In genomic region chr4:134750263-134750662, GRCm38 (mm10) we compare ENCODE assay signal across 12 mouse cellular contexts. TPM values are rescaled to one million over a fixed set of nuclear protein-coding genes. Genes with fewer than 3 reads are reported as not detected.
DNase-seq lines count a peak whose midpoint lies in the region; ATAC-seq and TF ChIP-seq lines count a peak whose summit lies in the region.
"Had no signal": no experiment of that assay in that cellular context is flagged by ENCODE, and none has a peak within 500 bp of the region (broad histone marks: within the 10 kb centered on the region; RNA-seq: fewer than 3 reads in every experiment).

No protein-coding gene starts in this region.

- no peak for DNase-seq in kidney, postnatal 0 days (ENCODE audit: low spot score)
- peak; percentile 49 to 56 for DNase-seq in lung, postnatal 4 days
- peak; percentile 83 for DNase-seq in thymus, postnatal 14 days
- DNase-seq in midbrain, embryonic 10.5 days (ENCODE audit: low spot score): no peak
- no peak for DNase-seq in gastrocnemius, postnatal 4 days (ENCODE audit: low spot score in 2 of 2)
- no peak for DNase-seq in heart, postnatal 25 days (ENCODE audit: low spot score)
- DNase-seq: cerebellum, postnatal 10 days; kidney, adult 18-20 months had no signal

- peaks cover 15% of the 10 kb centered on the region for H3K4me1 ChIP-seq in kidney, postnatal 0 days (replicated peaks; ENCODE audit: insufficient read depth, low read length)
- H3K4me1 ChIP-seq in kidney, embryonic 14.5 days (ENCODE audit: control insufficient read depth, insufficient read depth, low read length): peaks cover 34% of the 10 kb centered on the region
- H3K4me1 ChIP-seq in embryonic facial prominence, embryonic 12.5 days: peaks cover 45% of the 10 kb centered on the region
- H3K4me1 ChIP-seq in midbrain, embryonic 10.5 days: peaks cover 29% of the 10 kb centered on the region

- no peaks in the 10 kb centered on the region for H3K9me3 ChIP-seq in kidney, postnatal 0 days (replicated peaks; ENCODE audit: low read length)
- no peaks in the 10 kb centered on the region for H3K9me3 ChIP-seq in kidney, embryonic 14.5 days (ENCODE audit: control insufficient read depth, low read length)
- no peaks in the 10 kb centered on the region for H3K9me3 ChIP-seq in embryonic facial prominence, embryonic 12.5 days
- H3K9me3 ChIP-seq in midbrain, embryonic 10.5 days (replicated peaks): no peaks in the 10 kb centered on the region

- TF ChIP-seq CTCF in kidney, postnatal 0 days (IDR thresholded peaks at IDR 0.05; ENCODE audit: low read depth): no peak

- ATAC-seq in kidney, postnatal 0 days (replicated peaks; ENCODE audit: low FRiP score, low read depth): peak; percentile 6; the same call in 1 of the 2 replicates
- no peak for ATAC-seq in kidney, embryonic 14.5 days (ENCODE audit: low FRiP score, low TSS enrichment)
- no peak for ATAC-seq in embryonic facial prominence, embryonic 12.5 days (ENCODE audit: insufficient number of reproducible peaks, insufficient read depth, low FRiP score, low TSS enrichment)
- ATAC-seq: forebrain, embryonic 14.5 days had no signal

- H3K36me3 ChIP-seq in kidney, postnatal 0 days (ENCODE audit: insufficient read depth, low read length): peaks cover 39% of the 10 kb centered on the region
- H3K36me3 ChIP-seq in kidney, embryonic 14.5 days (ENCODE audit: control insufficient read depth, insufficient read depth, low read length): peaks cover 37% of the 10 kb centered on the region
- H3K36me3 ChIP-seq in embryonic facial prominence, embryonic 12.5 days: peaks cover 32% of the 10 kb centered on the region
- peaks cover 9% of the 10 kb centered on the region; the same call in 1 of the 2 replicates for H3K36me3 ChIP-seq in midbrain, embryonic 10.5 days

- H3K9ac ChIP-seq in kidney, postnatal 0 days (ENCODE audit: low read depth, low read length): no peak overlapping the region
- no peak overlapping the region for H3K9ac ChIP-seq in kidney, embryonic 14.5 days (ENCODE audit: low read depth, low read length)
- H3K9ac ChIP-seq in embryonic facial prominence, embryonic 12.5 days: no peak overlapping the region

- no peak overlapping the region for H3K4me2 ChIP-seq in kidney, postnatal 0 days (ENCODE audit: low read length)
- no peak overlapping the region for H3K4me2 ChIP-seq in kidney, embryonic 14.5 days (replicated peaks; ENCODE audit: low read depth, low read length)
- no peak overlapping the region for H3K4me2 ChIP-seq in embryonic facial prominence, embryonic 12.5 days (replicated peaks)

- intact Hi-C loops in heart, postnatal 25 days (cut with DNase I): no loop called here

- H3K27me3 ChIP-seq in kidney, postnatal 0 days (ENCODE audit: insufficient read depth, low read length): no peaks in the 10 kb centered on the region
- H3K27me3 ChIP-seq in kidney, embryonic 14.5 days (ENCODE audit: control insufficient read depth, insufficient read depth, low read length): no peaks in the 10 kb centered on the region
- H3K27me3 ChIP-seq in embryonic facial prominence, embryonic 12.5 days: no peaks in the 10 kb centered on the region
- H3K27me3 ChIP-seq in midbrain, embryonic 10.5 days (ENCODE audit: low read depth, poor library complexity, severe bottlenecking): no peaks in the 10 kb centered on the region
- H3K27me3 ChIP-seq: CH12.LX had no signal

- H3K4me3 ChIP-seq in kidney, postnatal 0 days (replicated peaks; ENCODE audit: low read depth, low read length): no peak overlapping the region
- no peak overlapping the region for H3K4me3 ChIP-seq in kidney, embryonic 14.5 days (ENCODE audit: low read length)
- H3K4me3 ChIP-seq in embryonic facial prominence, embryonic 12.5 days: no peak overlapping the region
- H3K4me3 ChIP-seq in midbrain, embryonic 10.5 days: no peak overlapping the region

- WGBS in kidney, postnatal 0 days: 59% methylated on average over 5 of the region's 5 CpGs
- 56% methylated on average over 5 of the region's 5 CpGs for WGBS in kidney, embryonic 14.5 days
- WGBS in embryonic facial prominence, embryonic 12.5 days: 62% methylated on average over 5 of the region's 5 CpGs
- 86% methylated on average over 5 of the region's 5 CpGs for WGBS in midbrain, embryonic 10.5 days

- no peak overlapping the region for H3K27ac ChIP-seq in kidney, postnatal 0 days
- no peak overlapping the region for H3K27ac ChIP-seq in kidney, embryonic 14.5 days (ENCODE audit: low read depth, low read length)
- H3K27ac ChIP-seq in embryonic facial prominence, embryonic 12.5 days: peak overlapping the region; percentile 61; the same call in 1 of the 2 replicates
- no peak overlapping the region for H3K27ac ChIP-seq in midbrain, embryonic 10.5 days (replicated peaks)

RNA-seq across cellular contexts. Expression of gene Ldlrap1, which starts 17.6 kb away (rescaled TPM):
- 21.2 and 21.3 TPM in 2 replicates for polyA plus RNA-seq in kidney, postnatal 0 days (2015; fragmentation: Nextera tagmentation; extraction: Ambion mirVana)
- 10.7 and 19.9 TPM in 2 replicates for polyA plus RNA-seq in kidney, embryonic 14.5 days (2014; fragmentation: Nextera tagmentation; extraction: Ambion mirVana)
- 21.8 and 23.2 TPM in 2 replicates for polyA plus RNA-seq in embryonic facial prominence, embryonic 12.5 days (2016; fragmentation: Nextera tagmentation; extraction: Ambion mirVana)
- 8.6 and 9.3 TPM in 2 replicates for polyA plus RNA-seq in midbrain, embryonic 10.5 days (2016; fragmentation: Nextera tagmentation; extraction: Ambion mirVana)
- 10 to 100 TPM; 18.0 to 20.0 TPM for total RNA-seq in gastrocnemius, postnatal 4 days (2021)
- 10 to 100 TPM; 14.1 to 15.5 TPM for total RNA-seq in heart, postnatal 25 days (2021)

RNA-seq across cellular contexts. Expression of gene Man1c1, which starts 46.2 kb away (rescaled TPM):
- 3.2 and 3.4 TPM in 2 replicates for polyA plus RNA-seq in kidney, postnatal 0 days (2015; fragmentation: Nextera tagmentation; extraction: Ambion mirVana)
- polyA plus RNA-seq in kidney, embryonic 14.5 days (2014; fragmentation: Nextera tagmentation; extraction: Ambion mirVana): 3.8 and 5.3 TPM in 2 replicates
- 3.9 and 4.5 TPM in 2 replicates for polyA plus RNA-seq in embryonic facial prominence, embryonic 12.5 days (2016; fragmentation: Nextera tagmentation; extraction: Ambion mirVana)
- 2.8 and 3.1 TPM in 2 replicates for polyA plus RNA-seq in midbrain, embryonic 10.5 days (2016; fragmentation: Nextera tagmentation; extraction: Ambion mirVana)
- total RNA-seq in gastrocnemius, postnatal 4 days (2021): 10 to 100 TPM; 16.7 to 17.9 TPM
- 10 to 100 TPM; 21.0 to 25.0 TPM for total RNA-seq in heart, postnatal 25 days (2021)

Comparison
In these comparisons a context has a peak if more than half of its experiments do, and no peak if none do; other contexts are left out.
1. DNase-seq: peak in lung, postnatal 4 days (2 of 2) and thymus, postnatal 14 days (single experiment); none in kidney, postnatal 0 days (single experiment), midbrain, embryonic 10.5 days (single experiment), gastrocnemius, postnatal 4 days (0 of 2) and heart, postnatal 25 days (single experiment).